ENCODE assay signal across 15 mouse cellular contexts in the genomic region with DNA sequence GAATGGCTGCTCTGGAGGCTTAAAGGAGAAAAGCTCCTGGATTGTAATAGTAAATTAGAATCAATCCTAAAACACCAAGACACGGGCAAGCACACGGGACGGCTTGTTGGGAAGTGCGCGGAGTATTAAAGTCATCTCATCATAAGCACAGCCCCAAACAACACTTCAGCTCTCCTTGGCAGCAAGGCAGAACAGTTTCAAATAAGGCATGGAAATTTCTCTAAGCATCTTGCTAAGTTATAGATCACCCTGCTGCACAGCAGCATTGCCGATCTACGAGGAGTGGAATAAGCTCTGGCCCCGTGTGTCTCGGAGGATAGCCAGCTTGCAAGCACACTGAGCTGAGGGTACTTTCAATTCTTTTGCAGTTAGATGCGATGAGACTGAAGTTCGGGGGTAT. TPM values are rescaled to one million over a fixed set of nuclear protein-coding genes. Genes with fewer than 3 reads are reported as not detected.
"Had no signal": no experiment of that assay in that cellular context is flagged by ENCODE, and none has a peak within 500 bp of the region (broad histone marks: within the 10 kb centered on the region; RNA-seq: fewer than 3 reads in every experiment).

No protein-coding gene starts in this region.

- H3K27me3 ChIP-seq: limb, embryonic 15.5 days; liver, embryonic 12.5 days; neural tube, embryonic 15.5 days had no signal

- H3K27ac ChIP-seq: left cerebral cortex, adult 2 months; limb, embryonic 15.5 days; liver, embryonic 12.5 days; midbrain, embryonic 10.5 days; neural tube, embryonic 15.5 days had no signal

- H3K4me3 ChIP-seq: left cerebral cortex, adult 2 months; limb, embryonic 15.5 days; liver, embryonic 12.5 days; midbrain, embryonic 10.5 days; myocyte; neural tube, embryonic 15.5 days had no signal

- H3K4me1 ChIP-seq: limb, embryonic 15.5 days; liver, embryonic 12.5 days; midbrain, embryonic 10.5 days; neural tube, embryonic 15.5 days had no signal

- H3K36me3 ChIP-seq: limb, embryonic 15.5 days; liver, embryonic 12.5 days; midbrain, embryonic 10.5 days; neural tube, embryonic 15.5 days had no signal

- ATAC-seq: liver, embryonic 12.5 days had no signal

- DNase-seq: kidney, adult 18-20 months; kidney, postnatal 14 days; midbrain, embryonic 14.5 days; right cerebral cortex, adult 18-20 months; right cerebral cortex, postnatal 25 days; spleen, adult 18-20 months; thymus, adult 18-20 months; thymus, postnatal 14 days had no signal

- H3K9me3 ChIP-seq: limb, embryonic 15.5 days; liver, embryonic 12.5 days; midbrain, embryonic 10.5 days; neural tube, embryonic 15.5 days had no signal

- H3K4me2 ChIP-seq: limb, embryonic 15.5 days; liver, embryonic 12.5 days; neural tube, embryonic 15.5 days had no signal

- H3K9ac ChIP-seq: limb, embryonic 15.5 days; liver, embryonic 12.5 days; neural tube, embryonic 15.5 days had no signal

RNA-seq across cellular contexts. Expression of a gene that starts 13.8 kb away (rescaled TPM):
- total RNA-seq: megakaryocyte, adult 5-6 weeks had no signal
